Mouse (Mus musculus): Measurements from ENCODE around the gene Ccdc82. TPM values are rescaled to one million over a fixed set of nuclear protein-coding genes. Genes with fewer than 3 reads are reported as not detected.

The Ccdc82 gene
- polyA plus RNA-seq (2015; fragmentation: Nextera tagmentation; extraction: Ambion mirVana), result 12.7 and 14.1 TPM in 2 replicates

DNA sequence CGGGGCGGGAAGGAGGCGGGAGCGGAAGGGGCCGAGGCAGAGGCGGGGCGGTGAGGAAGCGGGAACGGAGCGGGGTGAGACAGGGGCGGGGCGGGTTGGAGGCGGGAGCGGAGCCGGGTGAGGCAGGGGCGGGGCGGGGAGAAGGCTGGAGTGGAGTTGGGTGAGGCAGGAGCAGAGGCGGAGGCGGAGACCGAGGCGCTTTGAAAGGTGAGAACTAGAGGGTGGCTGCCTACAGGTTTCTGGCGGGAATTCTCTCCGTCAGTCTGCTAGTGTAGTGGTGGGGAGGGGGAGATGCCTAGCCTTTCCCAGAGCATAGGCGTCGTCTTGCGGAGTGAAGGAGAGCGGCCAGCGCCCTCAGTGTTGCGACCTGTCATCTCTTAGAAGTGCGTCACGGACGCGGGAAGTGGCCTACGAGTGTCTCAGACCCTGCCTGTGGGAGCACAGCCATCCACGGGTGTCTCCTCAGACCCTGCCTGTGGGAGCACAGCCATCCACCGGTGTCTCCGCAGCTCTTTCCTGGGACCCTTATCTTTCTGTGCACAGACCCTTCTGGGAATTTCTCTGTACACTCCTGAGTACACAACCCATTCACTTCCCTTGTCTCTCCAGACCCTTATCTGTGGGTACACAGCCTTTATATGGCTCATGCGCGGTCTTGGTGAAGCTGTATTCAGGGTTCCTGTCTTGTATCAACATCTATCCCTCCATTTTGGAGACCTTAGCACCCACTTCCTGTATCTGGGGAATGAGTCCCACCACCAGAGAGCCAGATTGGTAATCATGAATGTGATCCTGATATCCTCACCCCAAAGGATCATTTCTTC is at the start of gene Ccdc82:
Ccdc82 (plus strand) TSS at position 141 of the 824 bp plus-strand sequence.
- Histone ChIP-seq H3K27me3 (no peaks in the 10 kb centered on the region), H3K36me3 (no peaks in the 10 kb centered on the region), H3K9ac (replicated peaks) (peak within 1 kb of the TSS; percentile 81), H3K27ac (peak within 1 kb of the TSS; percentile 83), H3K4me1 (replicated peaks) (peaks cover 24% of the 10 kb centered on the region), H3K9me3 (no peaks in the 10 kb centered on the region), H3K4me3 (replicated peaks) (peak within 1 kb of the TSS; percentile 73), H3K4me2 (replicated peaks) (peak within 1 kb of the TSS; percentile 81)
- peak; percentile 98 for ATAC-seq
- WGBS, result 2% methylated on average over 29 of the region's 39 CpGs

DNA sequence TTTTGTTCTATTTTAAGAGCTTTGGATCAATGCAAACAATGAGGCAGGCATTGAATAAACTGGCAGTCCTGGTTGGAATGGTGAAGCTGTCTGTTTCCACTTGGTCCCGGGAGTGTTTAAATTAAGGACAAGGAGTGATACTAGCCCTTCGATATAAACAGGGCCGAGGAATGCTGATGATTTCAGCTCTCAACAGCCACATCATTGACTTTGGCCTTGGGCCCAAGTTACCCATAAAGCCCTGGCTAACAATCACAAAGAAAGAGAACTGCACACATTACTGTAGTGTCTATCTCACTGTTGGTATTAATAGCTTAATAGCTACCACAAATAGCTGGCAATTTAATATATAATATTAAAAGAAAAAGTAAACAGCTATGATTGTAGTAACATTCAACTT is 46.7 kb upstream of the Ccdc82 start:
- no peak overlapping the region for H3K4me3 ChIP-seq (replicated peaks)

DNA sequence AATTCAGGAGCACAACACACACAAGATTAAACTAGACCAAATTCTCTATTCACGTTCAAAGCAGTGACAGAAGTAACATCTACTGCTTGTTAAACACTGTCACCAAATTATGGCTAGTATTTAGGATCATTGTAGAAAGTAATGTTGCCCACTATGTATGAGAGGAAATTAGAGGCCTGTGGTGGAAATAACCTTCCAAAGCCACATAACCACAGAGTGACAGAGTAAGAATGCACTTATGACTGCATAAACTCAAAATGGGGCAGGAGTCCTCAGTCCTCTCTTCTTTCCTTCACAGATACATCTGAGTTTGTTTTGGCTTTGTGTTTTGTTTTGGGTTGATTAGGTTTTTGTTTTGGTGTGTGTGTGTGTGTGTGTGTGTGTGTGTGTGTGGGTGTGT is 43.6 kb upstream of the Ccdc82 start:
- Histone ChIP-seq H3K4me3 (replicated peaks) (no peak overlapping the region), H3K4me2 (replicated peaks) (no peak overlapping the region), H3K9ac (replicated peaks) (no peak overlapping the region), H3K9me3 (no peaks in the 10 kb centered on the region), H3K27ac (no peak overlapping the region), H3K4me1 (replicated peaks) (no peaks in the 10 kb centered on the region), H3K27me3 (no peaks in the 10 kb centered on the region), H3K36me3 (no peaks in the 10 kb centered on the region)
- WGBS, result 83% methylated on average over 1 of the region's 1 CpGs
- ATAC-seq, result no peak

More for the DNA sequence above, 46.7 kb upstream of the Ccdc82 start:
- H3K9ac ChIP-seq (replicated peaks), result no peak overlapping the region
- H3K4me2 ChIP-seq (replicated peaks), result no peak overlapping the region
- H3K27ac ChIP-seq, result no peak overlapping the region
- no peaks in the 10 kb centered on the region for H3K36me3 ChIP-seq
- WGBS, result 90% methylated on average over 3 of the region's 3 CpGs
- no peaks in the 10 kb centered on the region for H3K4me1 ChIP-seq (replicated peaks)
- ATAC-seq, result no peak
- no peaks in the 10 kb centered on the region for H3K27me3 ChIP-seq
- no peaks in the 10 kb centered on the region for H3K9me3 ChIP-seq

GRCm38 (mm10) chr9:13203681-13204080 is 43.1 kb upstream of the Ccdc82 start:
- Histone ChIP-seq H3K9ac (replicated peaks) (no peak overlapping the region), H3K4me3 (replicated peaks) (no peak overlapping the region), H3K4me1 (replicated peaks) (no peaks in the 10 kb centered on the region), H3K27ac (no peak overlapping the region), H3K27me3 (no peaks in the 10 kb centered on the region), H3K9me3 (no peaks in the 10 kb centered on the region), H3K36me3 (no peaks in the 10 kb centered on the region), H3K4me2 (replicated peaks) (no peak overlapping the region)
- 91% methylated on average over 5 of the region's 5 CpGs for WGBS
- no peak for ATAC-seq

- H3K27me3 ChIP-seq, result no peaks in the 10 kb centered on the region
- no peaks in the 10 kb centered on the region for H3K36me3 ChIP-seq
- H3K4me1 ChIP-seq (replicated peaks), result no peaks in the 10 kb centered on the region
- no peak overlapping the region for H3K4me2 ChIP-seq (replicated peaks)
- no peak overlapping the region for H3K4me3 ChIP-seq (replicated peaks)
- no peak overlapping the region for H3K9ac ChIP-seq (replicated peaks)
- H3K9me3 ChIP-seq, result no peaks in the 10 kb centered on the region
- peak; percentile 69 for ATAC-seq
- H3K27ac ChIP-seq, result no peak overlapping the region
- WGBS, result 33% methylated on average over 2 of the region's 2 CpGs
These were observed 40.4 kb upstream of the Ccdc82 start for GRCm38 (mm10) chr9:13206369-13206768.

- no peaks in the 10 kb centered on the region for H3K27me3 ChIP-seq
- 91% methylated on average over 1 of the region's 1 CpGs for WGBS
- H3K27ac ChIP-seq, result no peak overlapping the region
- H3K9me3 ChIP-seq, result 0 out of 2 replicates have a peak, but pooled peaks cover 4% of the 10 kb centered on the region
- H3K36me3 ChIP-seq, result no peaks in the 10 kb centered on the region
- no peaks in the 10 kb centered on the region for H3K4me1 ChIP-seq (replicated peaks)
- ATAC-seq, result no peak
- no peak overlapping the region for H3K4me2 ChIP-seq (replicated peaks)
- H3K4me3 ChIP-seq (replicated peaks), result no peak overlapping the region
- H3K9ac ChIP-seq (replicated peaks), result no peak overlapping the region
These were observed 20.9 kb upstream of the Ccdc82 start for GRCm38 (mm10) chr9:13225872-13226271.

DNA sequence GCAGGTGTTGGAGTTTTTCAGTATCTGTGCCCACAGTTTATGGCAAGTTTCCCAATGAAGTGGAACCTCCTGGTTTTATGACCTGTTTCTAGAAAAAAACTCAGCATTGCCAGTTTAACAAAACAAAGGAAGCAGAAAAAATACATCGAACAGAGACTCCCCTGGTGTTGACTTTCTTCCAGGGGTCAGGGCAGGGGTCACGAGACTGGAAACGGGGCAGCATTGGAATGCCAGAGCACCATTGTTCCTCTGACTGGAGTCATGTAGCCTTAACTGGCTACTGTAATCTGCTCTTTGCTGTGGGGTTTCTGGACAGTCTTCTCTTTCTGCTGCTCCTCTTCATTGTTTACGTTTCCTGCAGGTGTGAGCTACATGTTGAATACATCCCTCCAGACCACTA is 16.2 kb upstream of the Ccdc82 start:
- WGBS, result 9% methylated on average over 4 of the region's 4 CpGs
- H3K4me3 ChIP-seq (replicated peaks), result no peak overlapping the region
- H3K9me3 ChIP-seq, result 0 out of 2 replicates have a peak, but pooled peaks cover 4% of the 10 kb centered on the region
- H3K27me3 ChIP-seq, result no peaks in the 10 kb centered on the region
- no peaks in the 10 kb centered on the region for H3K4me1 ChIP-seq (replicated peaks)
- ATAC-seq, result 0 out of 2 replicates have a peak, but pooled peaks have one; percentile 17
- H3K27ac ChIP-seq, result no peak overlapping the region
- H3K9ac ChIP-seq (replicated peaks), result no peak overlapping the region
- H3K36me3 ChIP-seq, result no peaks in the 10 kb centered on the region
- no peak overlapping the region for H3K4me2 ChIP-seq (replicated peaks)

GRCm38 (mm10) chr9:13231545-13232216 is 15.1 kb upstream of the Ccdc82 start:
- ATAC-seq, result peak; percentile 70

DNA sequence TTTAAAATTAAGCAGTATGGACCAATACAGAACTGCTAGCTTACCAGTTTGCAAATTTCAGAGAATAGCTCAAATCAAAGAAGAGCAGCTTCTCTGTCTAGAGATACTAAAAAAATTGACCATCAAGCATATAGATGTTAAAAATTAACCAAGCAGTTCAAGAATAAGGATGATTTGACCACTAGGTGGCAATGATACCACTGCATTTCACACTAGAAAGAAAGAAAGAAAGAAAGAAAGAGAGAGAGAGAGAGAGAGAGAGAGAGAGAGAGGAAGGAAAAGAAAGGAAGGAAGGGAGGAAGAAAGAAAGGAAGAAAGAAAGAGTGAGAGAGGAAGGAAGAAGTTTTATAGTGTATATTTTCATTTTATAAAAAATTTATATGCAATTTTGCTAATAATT is 4.4 kb upstream of the Ccdc82 start:
- no peak overlapping the region for H3K27ac ChIP-seq

More at GRCm38 (mm10) chr9:13231545-13232216, 15.1 kb upstream of the Ccdc82 start:
- 0 out of 2 replicates have a peak, but pooled peaks cover 4% of the 10 kb centered on the region for H3K9me3 ChIP-seq
- WGBS, result 18% methylated on average over 5 of the region's 5 CpGs
- H3K9ac ChIP-seq (replicated peaks), result no peak overlapping the region
- H3K27ac ChIP-seq, result no peak overlapping the region
- no peaks in the 10 kb centered on the region for H3K27me3 ChIP-seq
- no peaks in the 10 kb centered on the region for H3K4me1 ChIP-seq (replicated peaks)
- no peak overlapping the region for H3K4me3 ChIP-seq (replicated peaks)
- H3K36me3 ChIP-seq, result no peaks in the 10 kb centered on the region
- H3K4me2 ChIP-seq (replicated peaks), result no peak overlapping the region

GRCm38 (mm10) chr9:13245481-13245880 is 1.3 kb upstream of the Ccdc82 start, which contains the start of gene Jrkl:
TSS of gene Jrkl (minus strand) at chr9:13245829.
- peak within 1 kb of the TSS; percentile 62 for H3K27ac ChIP-seq
- 0 out of 2 replicates have a peak, but pooled peaks have one; percentile 24 for ATAC-seq
- no peaks in the 10 kb centered on the region for H3K36me3 ChIP-seq
- H3K4me1 ChIP-seq (replicated peaks), result peaks cover 24% of the 10 kb centered on the region
- H3K4me3 ChIP-seq (replicated peaks), result peak within 1 kb of the TSS; percentile 73
- H3K9me3 ChIP-seq, result no peaks in the 10 kb centered on the region
- no peaks in the 10 kb centered on the region for H3K27me3 ChIP-seq
- peak within 1 kb of the TSS; percentile 61 for H3K4me2 ChIP-seq (replicated peaks)
- peak within 1 kb of the TSS; percentile 66 for H3K9ac ChIP-seq (replicated peaks)
- 6% methylated on average over 10 of the region's 10 CpGs for WGBS

More for the DNA sequence above, 4.4 kb upstream of the Ccdc82 start:
- H3K36me3 ChIP-seq, result no peaks in the 10 kb centered on the region
- H3K9me3 ChIP-seq, result no peaks in the 10 kb centered on the region
- H3K9ac ChIP-seq (replicated peaks), result no peak overlapping the region
- H3K4me1 ChIP-seq (replicated peaks), result peaks cover 19% of the 10 kb centered on the region
- ATAC-seq, result no peak
- H3K4me3 ChIP-seq (replicated peaks), result no peak overlapping the region
- no peak overlapping the region for H3K4me2 ChIP-seq (replicated peaks)
- no peaks in the 10 kb centered on the region for H3K27me3 ChIP-seq

GRCm38 (mm10) chr9:13248104-13248503 is 1.3 kb downstream of the Ccdc82 start:
- Histone ChIP-seq H3K9ac (replicated peaks) (no peak overlapping the region; the same call in 1 of the 2 replicates), H3K27me3 (no peaks in the 10 kb centered on the region), H3K9me3 (no peaks in the 10 kb centered on the region), H3K4me3 (replicated peaks) (no peak overlapping the region), H3K4me2 (replicated peaks) (peak overlapping the region; percentile 81; the same call in 1 of the 2 replicates), H3K4me1 (replicated peaks) (peaks cover 24% of the 10 kb centered on the region), H3K27ac (no peak overlapping the region), H3K36me3 (no peaks in the 10 kb centered on the region; the same call in 1 of the 2 replicates)
- no peak for ATAC-seq
- WGBS, result 95% methylated on average over 4 of the region's 4 CpGs

- no peaks in the 10 kb centered on the region; the same call in 1 of the 2 replicates for H3K36me3 ChIP-seq
- peaks cover 8% of the 10 kb centered on the region for H3K4me1 ChIP-seq (replicated peaks)
- no peaks in the 10 kb centered on the region for H3K9me3 ChIP-seq
- H3K4me3 ChIP-seq (replicated peaks), result no peak overlapping the region
- no peak overlapping the region for H3K4me2 ChIP-seq (replicated peaks)
- H3K27me3 ChIP-seq, result no peaks in the 10 kb centered on the region
- no peak overlapping the region for H3K27ac ChIP-seq
- 86% methylated on average over 2 of the region's 2 CpGs for WGBS
- ATAC-seq, result no peak
- no peak overlapping the region for H3K9ac ChIP-seq (replicated peaks)
These were observed 4.5 kb downstream of the Ccdc82 start for GRCm38 (mm10) chr9:13251251-13251650.
